Mouse (Mus musculus) kidney, postnatal 0 days (tissue): ENCODE results near the gene Serpinb9b. TPM values are rescaled to one million over a fixed set of nuclear protein-coding genes. Genes with fewer than 3 reads are reported as not detected.
A peak's percentile ranks its signal among the peaks of the same experiment; 100 is the strongest.

Experiments used
- ATAC-seq: fragments of 200-750 bp; cut with Nextera tagmentation; replicated peaks from 2 replicates; pipeline ENCODE4 v1.8.0; 2017; ENCODE audit warnings: low read depth, moderate number of reproducible peaks, moderate TSS enrichment, moderate library complexity; ENCODE audit not compliant: low FRiP score
- DNase-seq: peaks from one replicate; pipeline ENCODE4 v3.0.0-alpha.2; 2016; ENCODE audit warnings: low spot score
- H3K27ac ChIP-seq: fragments of 300-500 bp; sonication (generic); 2 replicates; pipeline ENCODE4 v1.5.1; 2014; ENCODE audit warnings: mild to moderate bottlenecking
- H3K27me3 ChIP-seq: fragments of 300-500 bp; sonication (generic); 2 replicates; pipeline ENCODE4 v1.6.1; 2014; ENCODE audit warnings: low read length, mixed read lengths; ENCODE audit not compliant: insufficient read depth
- H3K36me3 ChIP-seq: fragments of 300-500 bp; sonication (generic); 2 replicates; pipeline ENCODE4 v1.6.1; 2014; ENCODE audit warnings: low read length, mixed read lengths; ENCODE audit not compliant: insufficient read depth
- H3K4me1 ChIP-seq: fragments of 300-500 bp; sonication (generic); replicated peaks from 2 replicates; pipeline ENCODE4 v1.6.1; 2014; ENCODE audit warnings: antibody characterized with exemption, low read length, mixed read lengths; ENCODE audit not compliant: insufficient read depth
- H3K4me2 ChIP-seq: fragments of 300-500 bp; sonication (generic); 2 replicates; pipeline ENCODE4 v1.6.1; 2014; ENCODE audit warnings: mild to moderate bottlenecking, low read length, moderate library complexity, mixed read lengths
- H3K4me3 ChIP-seq: fragments of 300-500 bp; sonication (generic); replicated peaks from 2 replicates; pipeline ENCODE4 v1.5.1; 2014; ENCODE audit warnings: low read depth, low read length
- H3K9ac ChIP-seq: fragments of 300-500 bp; sonication (generic); 2 replicates; pipeline ENCODE4 v1.6.1; 2014; ENCODE audit warnings: low read depth, low read length
- H3K9me3 ChIP-seq: fragments of 300-500 bp; sonication (generic); replicated peaks from 2 replicates; pipeline ENCODE4 v1.6.1; 2016; ENCODE audit warnings: low read length, inconsistent platforms, mixed read lengths
- CTCF ChIP-seq: IDR thresholded peaks from 2 replicates; pipeline ENCODE4 v1.5.1; 2016; ENCODE audit warnings: antibody characterized with exemption, low read depth, mild to moderate bottlenecking, moderate library complexity
- WGBS: fragments of 180-500 bp; shearing (Covaris S2); extraction: QIAGEN DNeasy Blood & Tissue Kit; methylation state at CpG from one replicate; pipeline ENCODE4 v1.1.7; 2014; 5-methylcytosine and 5-hydroxymethylcytosine counted together
- polyA plus RNA-seq: library from polyadenylated mRNA; unstranded; fragments of >200 nt; fragmentation: Nextera tagmentation; extraction: Ambion mirVana; gene quantifications from 2 replicates; pipeline ENCODE4 v1.2.1, GENCODE M21; 2015

The Serpinb9b gene
- polyA plus RNA-seq, 1 experiment from 2014 or later = 0.16 TPM

GRCm38 (mm10) chr13:33030281-33030680 lies 3.1 kb downstream of the Serpinb9b start:
- WGBS = 89% methylated on average over 2 of the region's 3 CpGs

GRCm38 (mm10) chr13:33035506-33035905 lies 8.3 kb downstream of the Serpinb9b start:
- TF ChIP-seq CTCF = no peak
- no peak for DNase-seq
- no peak for ATAC-seq
- H3K4me3 ChIP-seq = no peak overlapping the region
- no peak overlapping the region for H3K27ac ChIP-seq
- H3K4me1 ChIP-seq = no peaks in the 10 kb centered on the region
- no peaks in the 10 kb centered on the region for H3K9me3 ChIP-seq
- no peaks in the 10 kb centered on the region for H3K36me3 ChIP-seq
- no peak overlapping the region for H3K4me2 ChIP-seq
- 76% methylated on average over 1 of the region's 1 CpGs for WGBS
- H3K27me3 ChIP-seq = no peaks in the 10 kb centered on the region
- H3K9ac ChIP-seq = no peak overlapping the region

More at GRCm38 (mm10) chr13:33030281-33030680, 3.1 kb downstream of the Serpinb9b start:
- Histone ChIP-seq H3K9me3 (no peaks in the 10 kb centered on the region), H3K4me3 (no peak overlapping the region), H3K4me2 (no peak overlapping the region), H3K4me1 (no peaks in the 10 kb centered on the region), H3K27me3 (no peaks in the 10 kb centered on the region), H3K27ac (no peak overlapping the region), H3K9ac (no peak overlapping the region), H3K36me3 (no peaks in the 10 kb centered on the region)
- ATAC-seq (no peak), DNase-seq (no peak)
- TF ChIP-seq CTCF = no peak

GRCm38 (mm10) chr13:33043542-33043941 lies 16.3 kb downstream of the Serpinb9b start:
- Histone ChIP-seq H3K9ac (no peak overlapping the region), H3K9me3 (no peaks in the 10 kb centered on the region), H3K4me3 (no peak overlapping the region), H3K27me3 (no peaks in the 10 kb centered on the region), H3K36me3 (no peaks in the 10 kb centered on the region), H3K4me1 (no peaks in the 10 kb centered on the region), H3K4me2 (no peak overlapping the region), H3K27ac (no peak overlapping the region)
- ATAC-seq = no peak
- DNase-seq = no peak
- 99% methylated on average over 3 of the region's 3 CpGs for WGBS
- TF ChIP-seq CTCF = no peak

GRCm38 (mm10) chr13:33047234-33047633 lies 20.0 kb downstream of the Serpinb9b start:
- no peak for ATAC-seq
- no peaks in the 10 kb centered on the region for H3K36me3 ChIP-seq
- no peak overlapping the region for H3K4me2 ChIP-seq
- no peak overlapping the region for H3K27ac ChIP-seq
- WGBS = 88% methylated on average over 2 of the region's 2 CpGs
- H3K4me1 ChIP-seq = no peaks in the 10 kb centered on the region
- no peak for DNase-seq
- H3K27me3 ChIP-seq = no peaks in the 10 kb centered on the region
- H3K4me3 ChIP-seq = no peak overlapping the region
- no peaks in the 10 kb centered on the region for H3K9me3 ChIP-seq
- no peak overlapping the region for H3K9ac ChIP-seq
- TF ChIP-seq CTCF = no peak

- no peak overlapping the region for H3K4me2 ChIP-seq
- H3K9ac ChIP-seq = no peak overlapping the region
These were observed 21.0 kb downstream of the Serpinb9b start for GRCm38 (mm10) chr13:33048187-33048586.

GRCm38 (mm10) chr13:33051697-33052096 lies 24.5 kb downstream of the Serpinb9b start:
- DNase-seq = no peak
- no peak for TF ChIP-seq CTCF
- ATAC-seq = no peak
- Histone ChIP-seq H3K27ac (no peak overlapping the region), H3K36me3 (no peaks in the 10 kb centered on the region), H3K4me2 (no peak overlapping the region), H3K4me3 (no peak overlapping the region), H3K9ac (no peak overlapping the region), H3K4me1 (no peaks in the 10 kb centered on the region), H3K9me3 (no peaks in the 10 kb centered on the region), H3K27me3 (no peaks in the 10 kb centered on the region)
- 59% methylated on average over 3 of the region's 3 CpGs for WGBS

More at GRCm38 (mm10) chr13:33048187-33048586, 21.0 kb downstream of the Serpinb9b start:
- no peak for TF ChIP-seq CTCF
- no peak overlapping the region for H3K27ac ChIP-seq
- no peaks in the 10 kb centered on the region for H3K27me3 ChIP-seq
- WGBS = 93% methylated on average over 4 of the region's 4 CpGs
- no peaks in the 10 kb centered on the region for H3K4me1 ChIP-seq
- DNase-seq = no peak
- no peaks in the 10 kb centered on the region for H3K36me3 ChIP-seq
- H3K4me3 ChIP-seq = no peak overlapping the region
- no peaks in the 10 kb centered on the region for H3K9me3 ChIP-seq
- ATAC-seq = no peak

GRCm38 (mm10) chr13:33063048-33063447 lies 35.8 kb downstream of the Serpinb9b start:
- no peaks in the 10 kb centered on the region for H3K36me3 ChIP-seq
- H3K9me3 ChIP-seq = no peaks in the 10 kb centered on the region
- 33% methylated on average over 1 of the region's 1 CpGs for WGBS
- 0 out of 2 replicates have a peak, but pooled peaks have one; percentile 52 for ATAC-seq
- DNase-seq = peak; percentile 6
- H3K27ac ChIP-seq = no peak overlapping the region
- TF ChIP-seq CTCF = no peak
- no peak overlapping the region for H3K4me2 ChIP-seq
- no peaks in the 10 kb centered on the region for H3K4me1 ChIP-seq
- H3K4me3 ChIP-seq = no peak overlapping the region
- H3K27me3 ChIP-seq = no peaks in the 10 kb centered on the region
- no peak overlapping the region for H3K9ac ChIP-seq
